Mouse (Mus musculus): ENCODE results near the gene L3hypdh.

DNA sequence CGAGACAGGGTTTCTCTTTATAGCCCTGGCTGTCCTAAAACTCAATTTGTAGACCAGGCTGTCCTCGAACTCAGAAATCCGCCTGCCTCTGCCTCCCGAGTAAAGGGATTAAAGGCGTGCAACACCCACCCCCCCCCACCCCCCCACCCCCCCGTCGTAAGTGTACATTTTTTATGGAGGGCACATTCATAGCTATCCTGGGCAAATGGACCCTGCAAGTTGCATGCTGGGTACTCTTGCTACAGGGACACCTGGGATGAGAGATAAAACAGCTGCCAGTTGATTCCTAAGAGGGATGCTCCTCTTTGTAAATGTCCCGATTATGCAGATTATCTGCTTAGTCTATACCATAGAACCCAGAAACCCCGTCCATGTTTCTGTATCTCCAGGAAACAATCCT lies 2.0 kb downstream of the L3hypdh start:
- TF ChIP-seq CTCF (IDR thresholded peaks at IDR 0.05; ENCODE audit: low read depth) (no peak), EP300 (IDR thresholded peaks at IDR 0.05; ENCODE audit: low read depth) (no peak)
